Mouse (Mus musculus): ENCODE measurements around the gene Chadl.
"Not testable (repeated sequence)": the region's sequence is repeated elsewhere in the genome, so short reads cannot be mapped to it uniquely, and the experiment has no call there.

The Chadl gene

DNA sequence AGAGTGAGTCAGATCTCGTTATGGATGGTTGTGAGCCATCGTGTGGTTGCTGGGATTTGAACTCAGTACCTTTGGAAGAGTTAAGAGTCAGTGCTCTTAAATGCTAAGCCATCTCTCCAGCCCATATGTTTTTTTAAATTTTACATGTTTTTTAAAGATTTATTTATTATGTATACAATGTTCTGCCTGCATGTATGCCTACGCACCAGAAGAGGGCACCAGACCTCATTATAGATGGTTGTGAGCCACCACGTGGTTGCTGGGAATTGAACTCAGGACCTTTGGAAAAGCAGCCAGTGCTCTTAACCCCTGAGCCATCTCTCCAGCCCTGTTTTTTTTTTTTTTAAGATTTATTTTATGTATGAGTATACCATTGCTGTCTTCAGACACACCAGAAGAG is 4.3 kb upstream of the Chadl start:
- not testable (repeated sequence) for DNase-seq (ENCODE audit: inconsistent age in 2 of 2, low spot score in 1 of 2)

- peak in 1 of 2 experiments; percentile 53 for DNase-seq (ENCODE audit: inconsistent age in 2 of 2, low spot score in 1 of 2)
Measured at GRCm38 (mm10) chr15:81700601-81701000, 3.5 kb upstream of the Chadl start.

GRCm38 (mm10) chr15:81700161-81700560 is 3.1 kb upstream of the Chadl start:
- no peak for DNase-seq (ENCODE audit: inconsistent age in 2 of 2, low spot score in 1 of 2)

DNA sequence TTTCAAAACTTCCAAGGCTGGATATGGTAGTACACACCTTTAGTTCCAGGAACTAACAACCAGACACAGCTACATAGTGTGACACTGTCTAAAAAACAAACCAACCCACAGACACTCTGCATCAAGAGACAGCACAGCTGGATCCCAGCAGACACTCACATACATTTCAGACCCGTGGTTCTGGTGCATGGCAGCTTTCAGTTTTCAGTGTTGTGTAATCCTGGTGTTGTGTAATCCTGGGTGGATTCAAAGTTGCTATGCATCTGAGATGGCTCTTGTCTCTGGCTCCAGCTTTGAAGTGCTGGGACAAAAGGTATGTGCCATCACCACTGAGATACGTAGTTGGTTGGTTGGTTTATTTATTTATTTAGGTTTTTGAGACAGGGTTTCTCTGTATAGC is 1.4 kb upstream of the Chadl start:
- DNase-seq (ENCODE audit: inconsistent age in 2 of 2, low spot score in 1 of 2), result no peak

- peak in 1 of 2 experiments; percentile 64 for DNase-seq (ENCODE audit: inconsistent age in 2 of 2, low spot score in 1 of 2)
Measured at GRCm38 (mm10) chr15:81697847-81698246, 760 bp upstream of the Chadl start.

GRCm38 (mm10) chr15:81694891-81695290 is 2.2 kb downstream of the Chadl start:
- DNase-seq (ENCODE audit: inconsistent age in 2 of 2, low spot score in 1 of 2), result no peak

- DNase-seq (ENCODE audit: inconsistent age in 2 of 2, low spot score in 1 of 2), result peak; percentile 90 to 95
Measured at GRCm38 (mm10) chr15:81693967-81694881, 2.9 kb downstream of the Chadl start.

DNA sequence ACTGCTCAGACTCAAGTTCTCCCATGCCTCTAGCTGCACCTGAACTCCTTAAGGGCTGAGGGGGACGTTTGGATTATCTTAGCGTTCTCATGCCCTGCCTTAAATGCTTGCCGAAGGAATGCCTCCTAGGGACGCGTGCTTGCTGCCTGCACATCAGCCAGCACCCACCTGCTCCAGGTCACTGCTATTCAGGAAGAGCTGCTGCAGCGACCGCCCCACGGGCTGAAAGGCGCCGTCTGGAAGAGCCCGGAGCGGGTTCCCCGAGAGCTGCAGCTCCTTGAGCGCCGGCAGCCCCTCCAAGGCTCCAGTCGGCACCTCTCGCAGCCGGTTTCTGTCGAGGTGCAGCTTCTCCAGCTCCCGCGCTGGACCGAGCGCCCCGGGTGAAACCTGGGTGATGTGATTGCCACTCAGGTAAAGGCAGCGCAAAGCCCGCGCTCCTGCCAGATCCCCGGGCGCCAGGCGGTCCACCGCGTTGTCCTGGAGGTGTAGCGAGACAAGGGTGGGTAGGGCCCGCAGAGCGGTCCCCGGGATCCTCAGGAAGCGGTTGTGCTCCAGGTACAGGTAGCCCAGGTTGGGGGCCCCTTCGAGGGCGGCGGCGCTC is 3.6 kb downstream of the Chadl start:
- DNase-seq (ENCODE audit: inconsistent age in 2 of 2, low spot score in 1 of 2), result no peak

GRCm38 (mm10) chr15:81680301-81680805 is 16.7 kb downstream of the Chadl start:
- DNase-seq (ENCODE audit: inconsistent age in 2 of 2, low spot score in 1 of 2), result no peak

- DNase-seq (ENCODE audit: inconsistent age in 2 of 2, low spot score in 1 of 2), result no peak
Measured at GRCm38 (mm10) chr15:81676637-81677036, 20.4 kb downstream of the Chadl start.

- peak; percentile 36 to 73 for DNase-seq (ENCODE audit: inconsistent age in 2 of 2, low spot score in 1 of 2)
Measured at GRCm38 (mm10) chr15:81670231-81670640, 26.9 kb downstream of the Chadl start.

DNA sequence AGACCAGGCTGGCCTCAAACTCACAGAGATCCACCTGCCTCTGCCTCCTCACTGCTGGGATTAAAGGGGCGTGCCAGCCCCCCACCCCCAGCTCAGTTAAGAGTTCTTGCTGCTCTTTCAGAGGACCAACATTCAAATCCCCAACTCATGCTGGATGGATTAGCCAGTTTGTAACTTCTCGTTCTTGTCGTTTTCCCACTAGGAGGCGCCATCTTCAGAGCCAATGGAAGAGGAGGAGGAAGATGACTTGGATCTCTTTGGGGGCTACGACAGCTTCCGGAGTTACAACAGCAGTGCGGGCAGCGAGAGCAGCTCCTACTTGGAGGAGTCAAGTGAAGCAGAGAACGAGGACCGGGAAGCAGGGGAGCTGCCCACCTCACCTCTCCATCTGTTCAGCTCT is 30.1 kb downstream of the Chadl start:
- no peak for DNase-seq (ENCODE audit: inconsistent age in 2 of 2, low spot score in 1 of 2)

DNA sequence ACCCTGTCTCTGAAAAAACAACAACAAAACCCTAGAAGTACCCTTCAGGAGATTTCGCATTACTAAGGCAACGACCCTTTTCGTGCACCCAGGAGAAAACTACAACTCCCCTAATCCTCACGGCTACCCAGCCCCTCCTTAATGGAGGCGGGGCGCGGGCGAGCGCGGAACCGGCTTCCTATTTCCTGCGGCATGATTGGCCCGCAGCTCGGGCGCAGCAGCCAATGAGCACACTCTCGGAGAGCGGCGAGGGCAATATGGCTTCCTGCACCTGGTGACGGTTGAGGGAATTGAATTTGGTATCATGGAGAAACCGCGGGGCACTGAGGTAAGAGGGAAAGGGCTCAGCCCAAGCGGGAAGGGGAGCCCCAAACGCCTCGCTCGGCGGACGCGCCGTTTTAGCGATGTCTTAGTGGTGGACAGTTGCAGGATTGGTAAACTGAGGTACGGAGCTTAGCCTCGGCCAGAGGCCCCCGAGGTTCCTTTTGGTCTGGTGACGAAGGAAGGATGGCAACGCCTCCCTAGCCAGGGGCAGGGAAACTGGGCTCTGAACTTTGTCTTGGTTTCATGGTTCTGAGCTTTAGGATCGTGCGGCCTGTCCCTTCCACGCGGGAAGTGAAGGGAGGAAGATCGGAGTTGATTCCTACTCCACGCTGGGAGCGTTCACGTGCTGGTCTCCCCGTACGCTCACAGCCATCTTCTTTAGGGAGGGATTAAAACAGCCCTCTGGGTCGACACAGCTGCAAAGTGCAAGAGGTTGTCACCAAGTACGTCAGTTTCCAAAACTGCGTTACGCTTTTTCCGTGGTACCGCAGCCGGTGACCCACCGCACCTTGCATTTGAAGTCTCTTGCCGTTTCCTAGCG is 33.2 kb downstream of the Chadl start, which contains the start of gene L3mbtl2:
L3mbtl2 (plus strand) TSS at position 193 of the 865 bp plus-strand sequence.
- DNase-seq (ENCODE audit: inconsistent age in 2 of 2, low spot score in 1 of 2), result peak; percentile 94 to 96

DNA sequence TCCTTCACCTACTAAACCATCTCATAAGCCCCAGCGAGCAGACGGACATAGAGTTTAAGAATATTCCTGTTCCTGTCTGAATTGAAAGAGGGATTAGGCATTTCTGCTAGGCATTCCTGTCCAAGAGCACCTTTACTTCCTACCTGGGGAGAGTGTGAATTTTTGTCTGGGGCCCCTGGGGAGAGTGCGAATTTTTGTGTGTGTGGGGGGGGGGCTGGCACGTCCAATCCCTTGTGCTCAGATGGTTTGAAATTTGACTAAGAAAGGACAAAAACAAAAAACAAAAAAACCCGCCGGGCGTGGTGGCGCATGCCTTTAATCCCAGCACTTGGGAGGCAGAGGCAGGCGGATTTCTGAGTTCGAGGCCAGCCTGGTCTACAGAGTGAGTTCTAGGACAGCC is 33.8 kb downstream of the Chadl start:
- no peak for DNase-seq (ENCODE audit: inconsistent age in 2 of 2, low spot score in 1 of 2)

GRCm38 (mm10) chr15:81661701-81662100 is 35.4 kb downstream of the Chadl start:
- no peak for DNase-seq (ENCODE audit: inconsistent age in 2 of 2, low spot score in 1 of 2)

DNA sequence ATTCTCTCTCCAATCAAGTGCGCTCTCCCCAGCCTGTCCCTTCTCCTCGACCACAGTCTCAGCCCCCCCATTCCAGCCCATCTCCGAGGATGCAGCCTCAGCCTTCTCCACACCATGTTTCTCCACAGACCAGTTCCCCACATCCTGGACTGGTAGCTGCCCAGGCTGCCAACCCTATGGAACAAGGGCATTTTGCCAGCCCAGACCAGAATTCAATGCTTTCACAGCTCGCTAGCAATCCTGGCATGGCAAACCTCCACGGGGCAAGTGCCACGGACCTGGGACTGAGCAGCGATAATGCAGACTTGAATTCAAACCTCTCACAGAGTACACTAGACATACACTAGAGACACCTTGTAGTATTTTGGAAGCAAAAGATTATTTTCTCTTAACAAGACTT is 46.5 kb downstream of the Chadl start:
- DNase-seq (ENCODE audit: inconsistent age in 2 of 2, low spot score in 1 of 2), result peak in 1 of 2 experiments; percentile 42

GRCm38 (mm10) chr15:81649516-81650455 is 47.3 kb downstream of the Chadl start:
- peak in 1 of 2 experiments; percentile 51 for DNase-seq (ENCODE audit: inconsistent age in 2 of 2, low spot score in 1 of 2)

Measured in adrenal gland, adult (tissue).